Mouse (Mus musculus): Measurements from ENCODE around the gene Dcbld2.
A peak's percentile ranks its signal among the peaks of the same experiment; 100 is the strongest.

The Dcbld2 gene

DNA sequence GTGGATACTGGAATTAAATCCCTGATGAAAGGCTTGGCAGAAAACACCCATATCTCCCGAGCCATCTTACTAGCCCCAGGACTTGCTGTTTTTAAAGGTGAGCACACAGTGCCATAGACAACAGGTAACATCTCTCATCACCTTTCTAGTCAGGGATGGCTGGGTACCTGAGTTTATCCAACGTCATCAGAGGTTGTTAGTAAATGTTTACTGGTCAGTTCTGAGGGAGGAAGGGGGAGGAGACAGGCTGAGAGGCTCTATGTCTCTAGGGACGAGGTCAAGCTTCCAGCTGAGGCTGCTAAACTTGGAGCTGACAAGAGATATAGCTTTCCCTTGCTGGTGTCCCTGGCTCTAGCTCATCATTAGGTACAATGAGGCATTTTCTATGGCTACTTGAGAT is 74.1 kb downstream of the Dcbld2 start:
- no peak for DNase-seq (ENCODE audit: low spot score in 2 of 2)

DNA sequence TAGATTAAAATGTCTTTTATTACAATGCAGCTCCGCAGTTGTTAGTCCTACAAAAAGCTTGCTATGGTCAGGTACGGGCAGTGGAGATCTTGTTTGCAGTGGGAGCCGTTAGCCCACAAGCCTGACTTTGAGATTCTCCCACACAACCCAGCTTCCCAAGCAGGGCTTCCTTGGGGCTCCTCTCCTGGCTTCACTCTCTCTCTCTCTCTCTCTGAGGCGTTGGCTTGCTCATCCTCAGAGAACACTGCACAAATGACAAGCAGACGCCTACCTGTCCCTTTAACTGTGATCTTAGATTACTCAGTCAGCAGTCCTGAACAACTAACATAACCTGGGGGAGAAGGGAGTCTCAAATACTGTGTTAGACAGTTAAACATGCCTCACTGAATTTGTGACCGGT is 79.6 kb downstream of the Dcbld2 start:
- DNase-seq (ENCODE audit: low spot score in 2 of 2), result no peak

DNA sequence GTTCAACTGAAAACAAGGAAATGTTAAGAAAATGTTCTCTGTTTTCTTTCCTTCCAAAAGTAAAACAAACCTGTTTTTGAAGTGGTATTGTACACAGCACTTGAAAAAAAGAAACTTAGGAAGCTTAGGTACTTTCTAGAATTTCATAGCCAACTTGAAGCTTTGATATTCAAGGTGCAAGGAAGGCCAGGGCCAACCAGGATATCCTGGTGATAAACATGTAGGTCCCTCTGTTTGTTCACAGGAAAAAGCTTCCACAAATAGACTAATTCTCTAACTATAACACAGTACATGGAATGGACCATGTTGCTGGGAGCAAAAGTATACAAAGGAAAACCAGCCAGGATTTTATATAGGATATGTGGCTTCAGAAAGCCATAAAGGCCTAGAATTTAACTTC is 88.5 kb downstream of the Dcbld2 start:
- no peak for DNase-seq (ENCODE audit: low spot score in 2 of 2)

DNA sequence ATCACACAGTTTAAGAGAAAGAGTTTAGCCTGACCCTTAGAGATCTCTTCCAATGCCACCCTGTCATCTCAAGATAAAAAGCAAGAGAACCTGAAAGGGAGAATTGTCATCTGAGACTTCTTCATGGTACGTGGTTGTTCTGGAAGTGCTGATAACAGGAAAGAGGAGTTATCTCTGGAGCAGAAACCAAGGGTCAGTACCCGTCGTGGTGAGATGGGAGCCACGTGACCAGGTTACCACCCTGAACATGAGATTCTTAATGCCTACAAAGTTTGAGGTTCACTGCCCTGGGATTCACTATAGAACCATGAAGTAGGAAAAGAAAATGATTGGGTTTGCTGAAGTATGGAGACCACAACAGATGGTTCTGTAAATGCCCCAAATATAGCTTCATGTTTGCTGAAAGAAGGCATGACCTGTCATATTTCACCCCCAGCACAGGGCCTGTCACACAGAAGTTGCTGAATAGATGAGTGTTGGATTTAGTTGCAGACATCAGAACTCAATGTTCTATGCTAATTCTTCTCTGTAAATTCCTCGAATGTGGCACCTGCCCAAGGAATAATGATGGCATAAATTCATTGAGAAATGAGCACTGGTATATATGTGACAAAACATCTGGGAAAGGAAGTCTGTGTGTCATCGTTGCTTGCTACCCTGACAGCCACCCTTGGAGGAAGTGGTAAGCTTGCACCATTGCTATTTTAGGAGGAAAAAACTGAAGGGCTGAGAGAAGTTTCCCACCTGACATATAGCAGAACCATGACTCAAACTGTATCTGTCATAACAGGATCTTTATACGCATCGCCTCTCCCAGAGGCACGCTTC is 89.9 kb downstream of the Dcbld2 start:
- no peak for DNase-seq (ENCODE audit: low spot score in 2 of 2)

DNA sequence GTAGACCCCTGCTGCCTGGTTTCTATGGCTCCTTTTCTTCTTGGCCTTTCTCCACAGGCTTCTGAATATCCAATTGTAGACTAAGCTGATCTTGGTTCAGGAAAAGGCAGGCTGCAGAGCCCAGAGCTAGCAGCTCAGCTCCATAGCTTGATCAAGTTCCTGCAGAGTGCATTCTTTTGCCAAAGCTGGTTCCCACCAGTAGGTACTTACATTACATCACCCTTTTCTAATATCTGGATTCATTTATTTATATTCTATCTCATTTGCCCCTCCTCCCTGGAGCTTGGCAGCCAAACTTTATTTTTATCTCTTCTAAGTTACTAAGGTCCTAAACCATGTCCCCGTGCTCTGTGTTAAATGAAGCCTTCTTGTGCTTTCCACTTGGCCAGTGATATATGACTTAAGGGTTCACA is 90.9 kb downstream of the Dcbld2 start:
- DNase-seq (ENCODE audit: low spot score in 2 of 2), result no peak

DNA sequence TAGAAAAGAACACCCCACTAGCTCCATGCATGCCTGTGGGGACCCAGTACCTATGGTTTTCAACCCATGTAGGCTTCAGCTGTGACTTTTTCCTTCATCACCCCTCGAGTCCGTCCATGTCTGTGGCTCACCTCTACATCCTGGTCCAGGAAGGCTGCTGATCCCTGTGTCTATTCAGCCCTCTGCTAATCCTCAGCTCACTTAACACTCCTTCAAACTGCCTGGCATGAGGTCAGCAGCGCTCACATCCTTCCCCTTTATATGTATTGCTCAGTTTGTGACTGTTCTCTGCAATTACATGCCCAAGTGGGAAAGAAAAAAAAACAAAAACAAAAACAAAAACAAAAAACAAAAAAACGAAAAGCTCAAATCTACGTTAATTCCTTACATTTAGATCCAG is 91.4 kb downstream of the Dcbld2 start:
- DNase-seq (ENCODE audit: low spot score in 2 of 2), result no peak

DNA sequence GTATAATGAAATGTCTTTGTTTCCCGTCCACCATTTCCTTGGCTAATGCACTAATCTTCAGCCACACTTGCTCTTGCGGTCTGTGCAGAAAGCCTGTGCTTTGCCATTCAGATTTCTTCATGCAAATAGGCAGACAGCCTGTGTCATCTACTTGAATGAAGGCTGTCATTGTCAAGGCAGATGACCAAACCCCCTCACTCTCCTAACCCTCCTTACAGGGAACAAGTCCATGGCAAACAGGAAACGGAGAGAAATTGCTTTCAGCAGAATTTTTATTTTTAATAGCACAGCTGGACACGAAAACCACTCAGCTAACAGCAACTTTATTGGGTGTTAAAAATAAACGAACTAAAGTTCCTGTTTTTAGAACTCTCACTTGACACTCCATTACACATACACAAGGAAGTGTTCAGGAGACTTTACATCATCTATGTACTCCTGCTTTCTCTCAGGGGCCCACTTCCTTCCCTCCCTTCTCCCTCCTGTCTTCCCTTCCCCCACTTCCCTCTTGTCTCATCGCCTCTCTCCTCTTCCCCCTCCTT is 93.6 kb downstream of the Dcbld2 start:
- no peak for DNase-seq (ENCODE audit: low spot score in 2 of 2)

DNA sequence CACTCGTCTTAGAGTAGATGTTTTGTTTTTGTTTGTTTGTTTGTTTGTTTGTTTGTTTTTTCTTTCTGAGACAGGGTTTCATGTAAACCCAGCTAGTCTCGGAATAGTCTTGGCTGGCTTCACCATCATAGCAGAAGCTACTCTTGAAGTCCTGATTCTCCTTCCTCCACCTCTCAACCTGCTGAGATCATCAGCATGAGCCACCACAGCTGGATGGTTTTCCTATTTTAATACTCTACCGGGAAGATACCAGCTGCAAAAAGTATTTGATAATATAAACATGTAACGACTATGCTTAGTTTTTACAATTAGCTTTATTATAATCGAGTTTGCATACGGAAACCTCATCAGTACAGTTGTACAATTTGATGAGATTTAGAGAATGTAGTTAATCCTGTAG is 94.3 kb downstream of the Dcbld2 start:
- no peak for DNase-seq (ENCODE audit: low spot score in 2 of 2)

DNA sequence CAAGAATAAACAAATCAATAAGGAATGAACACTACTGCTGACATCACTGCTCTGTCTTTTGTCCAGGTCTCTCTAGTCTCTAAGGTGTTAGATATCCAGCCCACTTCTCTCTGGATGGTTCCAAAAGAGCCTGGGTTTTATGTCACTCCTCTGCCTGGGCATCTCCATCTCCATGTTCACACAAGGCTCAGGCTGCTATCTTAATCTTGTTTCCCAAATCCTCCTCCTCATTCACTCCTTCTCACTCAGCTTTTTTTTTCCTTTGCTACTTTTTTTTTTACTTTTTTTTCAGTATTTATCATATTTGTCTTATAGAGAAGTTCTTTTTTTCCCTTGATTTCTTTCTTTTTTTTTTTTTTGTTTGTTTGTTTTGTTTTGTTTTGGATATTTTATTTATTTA is 96.7 kb downstream of the Dcbld2 start:
- no peak for DNase-seq (ENCODE audit: low spot score in 2 of 2)

DNA sequence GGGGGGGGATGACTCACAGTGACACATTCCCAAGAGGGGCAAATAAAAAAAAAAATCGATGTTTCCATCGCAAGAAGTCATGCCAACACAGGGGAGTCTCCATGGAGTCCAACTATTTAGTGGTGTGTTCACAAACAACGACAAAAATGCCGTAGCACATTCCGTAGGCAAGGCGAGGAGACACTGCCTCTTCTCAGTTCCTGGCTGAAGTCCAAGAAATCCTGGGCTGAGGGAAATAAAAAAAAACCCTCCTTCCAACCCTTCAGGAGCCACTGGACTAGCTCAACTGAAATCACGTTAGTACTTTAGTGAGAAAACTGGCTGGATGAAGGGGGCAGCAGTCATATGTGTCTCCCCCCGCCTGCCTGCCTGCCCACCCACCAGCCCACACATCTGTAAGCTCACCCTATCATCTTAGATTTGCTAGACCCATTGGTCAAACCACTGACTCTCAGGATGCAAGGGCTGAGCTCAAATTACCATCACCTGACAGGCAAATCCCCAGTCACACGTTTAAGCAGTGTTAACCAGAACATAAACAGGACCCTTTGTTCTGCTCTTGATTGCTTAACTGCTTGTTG is 104.0 kb downstream of the Dcbld2 start:
- no peak for DNase-seq (ENCODE audit: low spot score in 2 of 2)

DNA sequence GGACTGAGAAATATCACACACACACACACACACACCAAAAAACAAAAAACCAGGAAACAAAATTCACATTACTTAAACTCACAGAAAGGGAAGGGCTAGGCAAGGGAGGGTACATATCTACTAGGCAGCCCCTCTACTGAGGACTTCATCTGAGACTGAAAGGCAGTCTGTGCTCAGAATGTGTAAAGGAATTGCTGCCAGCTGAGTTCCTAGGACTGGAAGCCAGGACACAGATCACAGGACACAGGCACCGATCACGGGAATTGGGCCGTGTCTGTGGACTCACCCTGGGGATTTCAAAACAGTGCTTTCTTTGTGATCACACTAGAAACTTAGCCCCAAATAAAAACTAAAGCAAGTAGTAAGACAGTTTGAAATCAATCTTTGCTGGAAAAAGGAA is 104.6 kb downstream of the Dcbld2 start:
- DNase-seq (ENCODE audit: low spot score in 2 of 2), result peak in 1 of 2 experiments; percentile 46

DNA sequence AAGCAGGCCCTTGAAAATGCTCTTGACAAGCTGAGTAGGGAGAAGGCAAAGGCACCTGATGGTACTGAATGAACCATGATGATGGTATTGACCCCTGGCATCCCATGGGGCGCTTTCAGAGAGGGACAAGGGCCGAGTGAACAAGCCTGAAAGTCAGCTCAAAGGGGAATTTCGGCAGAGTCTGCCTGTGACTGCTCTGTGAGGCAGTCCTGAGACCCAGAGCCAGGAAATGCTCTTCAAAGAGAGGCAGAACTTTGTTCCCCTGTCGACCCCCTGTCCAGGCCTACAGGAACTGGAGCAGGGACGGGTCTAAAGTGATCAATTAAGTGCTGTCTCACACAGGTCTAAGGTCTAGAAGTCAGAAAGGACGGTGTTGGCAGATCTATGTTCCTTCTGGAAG is 105.5 kb downstream of the Dcbld2 start:
- no peak for DNase-seq (ENCODE audit: low spot score in 2 of 2)

DNA sequence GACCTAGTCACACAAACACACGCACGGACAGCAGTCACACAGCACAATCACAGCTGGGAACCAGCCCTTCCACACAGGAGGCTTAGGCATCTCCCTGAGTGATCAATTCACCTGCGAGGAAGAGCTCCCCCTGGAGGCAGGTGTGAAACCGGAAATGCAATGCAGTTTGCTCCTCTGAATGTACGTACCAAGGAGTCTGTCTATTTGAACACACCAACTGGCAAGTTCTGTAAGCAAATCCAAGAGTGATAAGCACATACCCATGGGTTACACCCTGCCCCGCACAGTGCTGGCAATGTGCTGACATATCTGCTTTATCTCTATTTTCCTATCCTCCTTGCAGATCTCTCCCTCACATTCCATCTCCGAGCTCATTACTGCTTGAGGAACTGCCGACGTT is 106.3 kb downstream of the Dcbld2 start:
- DNase-seq (ENCODE audit: low spot score in 2 of 2), result peak in 1 of 2 experiments; percentile 31

DNA sequence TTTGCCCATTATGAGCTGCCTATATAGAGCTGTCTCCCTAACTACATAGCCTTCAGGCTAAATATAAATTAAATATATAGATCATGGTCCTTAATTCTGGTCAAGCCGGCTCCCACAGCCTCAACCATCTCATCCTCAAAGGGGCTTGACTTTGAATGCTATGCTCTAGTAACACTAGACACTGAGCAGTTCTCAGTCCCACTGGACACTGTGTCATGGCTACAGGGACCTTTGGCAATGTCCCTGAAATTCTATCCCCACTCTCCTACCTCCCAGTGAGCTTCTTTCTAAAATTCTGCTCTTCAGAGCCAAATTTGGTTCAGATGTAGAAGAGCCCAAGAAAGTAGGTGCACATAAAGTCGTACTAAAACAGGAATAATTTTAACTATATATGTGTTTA is 107.9 kb downstream of the Dcbld2 start:
- DNase-seq (ENCODE audit: low spot score in 2 of 2), result no peak

DNA sequence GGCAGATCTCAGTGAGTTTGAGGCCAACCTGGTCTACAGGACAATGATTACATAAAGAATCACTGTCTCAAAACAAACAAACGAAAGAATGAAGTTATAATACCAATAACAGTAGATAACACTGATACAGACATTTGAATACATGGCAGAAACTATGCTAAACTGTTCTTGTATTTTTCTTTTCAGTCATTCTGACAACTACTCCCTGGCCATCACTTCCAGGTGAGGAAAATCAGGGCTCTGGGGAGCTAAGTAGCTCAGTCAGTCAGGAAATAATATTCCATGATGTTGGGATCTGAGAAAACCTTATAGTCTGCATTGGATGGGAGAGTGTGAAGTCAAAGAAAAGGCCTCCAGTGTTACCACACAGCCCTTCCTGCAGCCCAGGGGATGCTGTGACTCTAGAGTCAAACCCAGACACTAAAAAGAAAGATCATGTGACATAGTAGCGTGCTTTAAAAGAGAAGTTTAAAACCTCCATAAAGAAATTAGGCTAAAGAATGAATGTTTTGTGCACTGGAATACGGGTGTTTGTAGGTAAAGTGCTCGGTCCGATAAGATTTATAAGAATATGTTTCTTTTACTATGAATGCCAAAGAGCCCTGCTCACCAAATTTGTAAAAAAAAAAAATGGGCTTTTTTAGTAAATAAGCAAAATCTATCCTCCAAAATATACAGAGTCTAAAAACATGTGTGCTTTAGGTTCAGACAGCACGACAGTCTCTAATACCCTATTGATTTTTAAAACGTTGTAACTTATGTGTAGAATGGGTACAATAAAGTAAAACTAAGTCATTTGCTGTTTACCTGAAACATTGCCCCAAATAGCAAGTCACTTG is 108.9 kb downstream of the Dcbld2 start:
- no peak for DNase-seq (ENCODE audit: low spot score in 2 of 2)
